Mouse (Mus musculus): ENCODE results near the gene Mecom.

Mecom gene

DNA sequence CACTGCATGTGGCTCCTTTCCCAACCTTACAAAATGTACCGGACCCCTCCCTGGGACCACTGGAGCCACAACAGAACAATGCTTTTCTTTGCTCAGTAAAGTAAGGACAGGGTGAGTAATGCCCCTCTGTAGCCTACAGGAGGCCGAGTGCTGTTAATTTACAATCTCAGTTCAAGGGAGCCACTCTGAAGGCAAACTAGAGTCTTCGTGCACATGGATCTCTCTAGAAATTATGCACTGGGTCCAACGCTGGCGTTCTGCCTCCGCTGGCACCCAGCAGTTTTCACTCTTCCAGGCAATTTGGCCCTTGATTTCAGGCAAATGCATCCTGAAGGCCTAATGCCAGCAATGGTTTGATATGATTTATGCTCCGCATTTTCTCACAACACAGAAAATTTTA, 467.0 kb downstream of the Mecom start:
- DNase-seq = no peak

DNA sequence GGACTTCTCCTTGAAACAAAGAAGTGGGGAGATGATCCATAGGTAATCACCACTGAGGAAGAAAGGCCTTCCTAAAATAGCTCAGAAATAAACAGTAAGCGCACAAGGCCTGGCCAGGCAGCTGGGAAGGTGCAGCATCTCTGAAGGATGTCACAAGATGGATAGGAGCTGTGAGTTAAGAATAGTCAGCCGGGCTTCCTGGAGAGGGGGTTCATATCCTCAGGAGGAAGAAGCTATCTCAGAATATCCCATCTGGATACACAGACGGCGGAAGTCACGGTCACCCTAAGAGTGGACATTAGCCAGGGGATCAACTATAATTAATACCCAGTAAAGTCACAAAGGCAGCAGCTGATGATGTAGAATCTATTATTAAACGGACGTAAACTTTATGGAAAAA, 471.3 kb downstream of the Mecom start:
- DNase-seq = no peak

DNA sequence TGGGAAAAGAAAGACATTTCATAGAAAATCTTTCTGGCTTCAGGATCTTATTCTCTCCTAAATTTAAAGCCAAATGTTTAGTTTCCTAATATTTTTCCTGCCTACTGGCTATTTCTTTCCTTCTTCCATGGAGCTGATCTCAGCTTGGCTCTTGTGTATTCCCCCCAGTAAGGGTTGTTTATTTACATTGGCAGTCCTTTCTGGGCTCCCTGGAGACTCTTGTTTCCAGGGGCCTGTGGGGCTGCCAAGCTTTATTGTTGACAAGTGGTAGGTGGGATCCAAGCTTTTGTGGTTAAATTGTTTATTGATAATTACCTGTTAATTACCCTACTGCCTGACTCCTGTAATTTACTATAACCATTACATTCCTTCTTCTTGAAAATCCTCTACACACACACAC, 476.5 kb downstream of the Mecom start:
- no peak for DNase-seq

DNA sequence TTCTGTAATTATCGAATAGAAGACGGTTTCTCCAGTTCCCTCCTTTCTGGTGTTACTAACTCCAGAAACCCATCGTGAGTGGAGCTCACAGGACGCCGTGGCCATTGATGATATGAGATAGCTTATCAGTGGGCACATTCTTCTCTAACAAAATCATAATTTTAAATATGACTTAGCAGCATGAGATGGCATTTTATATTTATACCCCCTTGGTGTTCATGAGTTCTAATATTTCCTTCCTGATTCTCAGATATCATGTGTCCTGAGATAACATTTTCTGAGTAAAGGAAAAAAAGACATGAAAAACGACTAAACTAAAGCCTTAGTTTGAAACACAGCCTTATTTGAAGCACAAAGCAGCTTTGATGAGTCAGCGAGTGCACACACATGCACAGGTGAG, 481.3 kb downstream of the Mecom start:
- no peak for DNase-seq

DNA sequence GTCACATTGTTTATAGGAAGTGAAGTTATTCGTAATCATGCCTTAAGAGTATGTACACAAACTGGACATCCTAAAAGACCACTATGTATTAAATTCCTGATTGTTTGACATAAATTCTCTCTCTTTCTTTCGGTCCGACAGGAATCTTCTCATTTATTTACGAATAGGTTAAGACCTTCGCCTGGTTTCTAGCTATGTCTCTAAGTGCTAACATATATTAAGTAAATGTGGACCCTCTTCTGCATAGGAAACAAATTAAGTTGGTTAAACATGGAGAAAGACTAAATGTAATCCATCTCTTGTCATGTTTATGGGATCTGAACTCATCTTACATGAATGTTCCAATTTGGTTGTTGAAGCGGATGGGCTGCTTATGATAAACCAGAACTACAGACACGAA, 487.8 kb downstream of the Mecom start:
- no peak for DNase-seq

DNA sequence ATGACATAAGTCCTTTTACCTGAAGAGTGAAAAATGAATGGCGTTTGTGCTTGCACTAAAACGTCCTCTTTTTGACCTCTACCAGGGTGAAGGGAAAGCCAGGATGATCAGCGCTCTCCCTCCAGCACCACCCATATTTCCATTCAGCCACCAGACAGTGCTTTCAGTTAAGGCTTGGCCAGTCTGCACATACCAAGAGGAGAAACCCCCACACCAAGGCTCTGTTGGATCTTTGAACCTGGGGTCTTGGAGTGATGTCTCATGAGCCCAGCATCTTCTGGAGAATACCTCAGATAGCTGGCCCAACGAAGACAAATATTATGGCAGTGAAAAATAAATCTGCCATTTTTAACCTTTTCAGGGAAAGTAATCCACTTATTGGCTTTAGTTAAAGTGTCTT, 488.2 kb downstream of the Mecom start:
- DNase-seq = no peak

DNA sequence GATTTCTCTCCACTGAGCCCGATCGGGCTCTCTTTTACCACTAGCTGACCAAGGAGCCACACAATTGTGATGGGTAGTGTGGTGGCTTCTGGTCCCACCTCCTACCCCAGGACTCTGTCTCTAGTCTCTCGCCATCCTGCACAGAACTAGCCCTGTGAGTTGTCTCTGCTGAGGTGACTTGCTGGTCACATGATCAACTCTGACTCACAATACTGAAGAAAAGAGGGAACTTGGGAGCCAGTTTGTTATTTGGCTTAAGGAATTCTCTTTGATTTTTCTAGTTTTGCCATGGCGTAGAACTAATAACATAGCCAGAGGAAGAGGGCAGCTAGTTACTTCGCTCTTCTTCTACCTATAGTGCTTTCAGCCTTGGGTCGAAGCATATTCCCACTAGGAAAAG, 496.5 kb downstream of the Mecom start:
- DNase-seq = no peak

DNA sequence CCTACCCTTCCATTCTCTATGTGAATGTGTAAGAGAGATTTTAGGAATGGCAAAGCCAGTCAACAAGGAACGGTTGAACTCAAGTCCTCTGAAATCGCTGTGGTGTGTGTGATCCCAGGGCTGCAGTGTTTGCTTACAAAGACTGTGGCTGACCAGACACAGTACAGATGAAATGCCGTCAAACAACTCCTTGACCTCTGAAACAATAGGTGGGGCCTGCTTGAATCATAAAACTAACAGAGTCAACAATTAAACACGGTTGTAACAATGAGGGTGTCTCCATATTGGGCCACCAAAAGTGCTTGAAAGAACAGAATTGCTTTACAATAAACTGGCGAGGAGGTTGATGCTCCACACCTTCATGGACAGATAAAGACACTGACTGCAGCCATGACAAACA, 497.0 kb downstream of the Mecom start:
- no peak for DNase-seq

DNA sequence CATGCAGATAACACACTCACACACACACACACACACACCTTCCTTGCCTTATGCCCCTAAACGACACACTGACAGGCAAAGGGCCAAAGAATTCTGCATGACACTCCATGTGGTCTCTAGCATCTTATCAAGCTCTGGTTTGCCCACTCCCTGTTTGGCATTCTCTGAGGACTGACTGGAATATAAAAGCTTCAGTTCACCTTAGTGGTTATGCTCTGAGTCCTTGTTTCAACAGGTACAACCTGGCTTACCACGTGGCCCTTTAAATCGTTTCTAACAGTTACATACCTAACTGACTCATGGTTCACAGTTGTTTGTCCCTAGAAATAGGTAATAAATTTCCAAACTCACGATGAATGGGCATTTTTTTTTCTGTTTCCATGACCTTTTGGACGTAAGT, 499.0 kb downstream of the Mecom start:
- DNase-seq = no peak

DNA sequence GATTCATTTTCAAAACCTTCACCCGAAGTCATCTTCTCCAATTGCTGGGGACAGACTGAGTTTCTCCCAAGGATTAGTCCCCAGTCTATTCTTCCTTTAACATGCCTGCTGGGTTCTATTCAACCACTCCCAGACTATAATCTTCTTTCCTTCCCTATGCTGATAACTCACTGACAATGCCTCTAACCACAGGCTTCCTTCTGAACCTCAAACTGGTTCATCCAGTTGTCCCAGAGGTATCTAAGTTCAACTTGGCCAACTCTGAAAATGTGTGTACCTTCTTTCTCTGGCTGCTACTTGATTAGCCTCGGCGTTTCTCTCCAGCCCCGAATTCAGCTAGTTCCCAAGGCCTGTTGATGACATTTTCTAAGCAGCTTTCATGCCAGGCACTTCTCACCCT, 499.7 kb downstream of the Mecom start:
- no peak for DNase-seq

DNA sequence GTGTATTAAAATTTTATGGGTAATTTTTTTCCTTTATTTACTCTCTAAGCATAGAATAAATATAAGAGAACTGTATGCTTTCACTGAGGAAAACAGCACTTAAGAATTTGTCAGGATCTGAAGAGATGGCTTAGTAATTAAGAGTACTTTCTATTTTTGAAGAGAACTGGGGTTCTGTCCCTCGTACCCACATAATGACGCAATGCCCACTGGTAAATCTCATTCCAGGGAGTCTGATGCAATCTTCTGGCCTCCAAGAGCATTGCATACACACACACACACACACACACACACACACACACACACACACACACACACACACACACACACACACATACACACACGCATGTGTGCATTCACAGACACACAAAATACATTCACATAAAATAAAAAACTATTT, 504.3 kb downstream of the Mecom start:
- DNase-seq = no peak

DNA sequence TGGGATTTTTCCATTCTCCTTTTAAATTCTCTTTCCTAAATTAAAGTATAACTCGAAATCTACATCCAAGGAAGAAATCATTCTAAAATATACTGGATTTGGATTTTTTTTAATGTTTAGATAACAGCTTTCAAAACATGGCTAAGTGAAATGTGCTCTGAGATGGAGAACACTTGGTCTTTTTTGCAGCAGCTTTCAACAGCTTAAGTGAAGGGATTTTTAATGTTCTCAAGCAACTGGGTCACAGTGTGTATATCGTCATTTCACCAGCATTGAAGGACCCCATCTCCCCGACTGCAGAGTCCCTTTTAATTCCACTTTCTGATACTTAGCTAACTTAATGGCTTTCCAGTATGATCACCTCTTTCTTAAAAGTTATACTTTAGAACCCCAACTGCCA, 509.3 kb downstream of the Mecom start:
- no peak for DNase-seq

DNA sequence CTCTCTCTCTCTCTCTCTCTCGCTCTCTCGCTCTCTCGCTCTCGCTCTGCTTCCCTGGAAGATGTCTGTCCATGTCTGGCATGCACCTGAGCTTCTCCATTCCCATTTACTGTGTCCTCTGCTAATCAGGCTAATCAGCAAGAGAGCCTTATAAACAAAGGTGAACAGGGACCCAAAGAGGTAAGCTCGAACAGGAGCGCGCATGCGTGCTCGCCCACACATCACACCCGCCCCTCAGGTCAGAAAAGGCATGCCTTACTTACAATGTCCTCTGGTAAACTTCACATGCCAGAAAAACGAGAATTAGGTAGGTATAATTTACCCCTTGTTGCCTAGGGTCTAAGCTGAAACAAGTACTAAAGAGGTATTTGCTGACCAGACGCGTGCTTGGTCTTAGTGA, 527.8 kb downstream of the Mecom start:
- no peak for DNase-seq

DNA sequence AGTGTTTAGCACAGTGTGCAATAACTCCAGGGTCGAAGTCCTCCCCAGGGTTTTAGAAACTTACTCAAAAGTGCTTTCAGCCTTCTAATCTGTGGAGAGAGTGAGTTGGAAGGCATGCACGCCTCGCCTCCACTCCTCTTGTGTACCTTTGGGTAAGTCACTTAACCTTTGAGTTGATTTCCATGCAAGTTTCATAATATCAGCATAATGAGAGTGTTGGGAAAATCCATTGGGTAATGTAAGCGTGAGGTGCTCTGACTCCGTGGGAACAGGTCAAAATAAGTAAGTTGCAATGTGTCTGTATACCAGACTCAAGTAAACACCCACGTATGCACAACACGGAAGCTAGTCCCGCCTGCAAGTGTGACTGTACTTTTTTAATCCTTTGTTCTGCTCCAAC, 528.4 kb downstream of the Mecom start:
- no peak for DNase-seq

DNA sequence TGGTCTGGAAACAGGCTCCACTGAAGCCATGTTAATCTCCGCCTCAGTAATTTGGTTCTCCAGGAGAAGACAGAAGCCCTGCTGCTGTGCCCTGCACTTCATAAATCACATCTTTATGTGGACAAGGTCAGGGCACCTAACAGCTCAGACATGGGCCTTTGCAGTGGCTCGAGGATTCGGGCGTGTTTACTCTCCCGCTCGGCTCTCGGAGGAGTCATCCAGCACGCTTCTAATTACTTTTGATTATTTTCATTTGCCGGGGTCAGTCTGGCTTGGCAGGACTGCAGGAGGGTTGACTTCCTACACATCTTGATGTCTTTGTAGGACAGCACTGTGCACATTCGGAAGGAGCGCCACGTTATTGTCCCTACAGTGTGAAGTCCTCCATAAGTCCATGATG, 529.6 kb downstream of the Mecom start:
- DNase-seq = no peak

DNA sequence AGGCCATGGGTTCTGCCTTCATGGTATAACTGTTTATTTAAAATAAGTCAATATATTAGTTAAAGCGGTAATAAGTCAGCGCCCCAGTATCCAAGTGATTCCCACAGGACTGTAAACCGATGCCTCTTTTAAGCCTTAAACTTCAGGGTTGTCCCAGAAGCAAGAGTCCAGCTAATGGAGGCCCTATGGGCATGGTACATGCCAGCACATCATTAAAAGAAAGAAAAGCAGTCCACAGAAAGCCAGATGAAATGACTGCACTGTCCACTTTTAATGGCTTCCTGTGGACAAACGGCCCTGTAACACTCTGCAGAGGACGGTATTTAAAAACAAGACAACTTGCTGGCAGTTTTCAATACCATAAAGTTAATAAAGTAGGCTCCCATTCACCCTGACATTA, 531.0 kb downstream of the Mecom start:
- no peak for DNase-seq

DNA sequence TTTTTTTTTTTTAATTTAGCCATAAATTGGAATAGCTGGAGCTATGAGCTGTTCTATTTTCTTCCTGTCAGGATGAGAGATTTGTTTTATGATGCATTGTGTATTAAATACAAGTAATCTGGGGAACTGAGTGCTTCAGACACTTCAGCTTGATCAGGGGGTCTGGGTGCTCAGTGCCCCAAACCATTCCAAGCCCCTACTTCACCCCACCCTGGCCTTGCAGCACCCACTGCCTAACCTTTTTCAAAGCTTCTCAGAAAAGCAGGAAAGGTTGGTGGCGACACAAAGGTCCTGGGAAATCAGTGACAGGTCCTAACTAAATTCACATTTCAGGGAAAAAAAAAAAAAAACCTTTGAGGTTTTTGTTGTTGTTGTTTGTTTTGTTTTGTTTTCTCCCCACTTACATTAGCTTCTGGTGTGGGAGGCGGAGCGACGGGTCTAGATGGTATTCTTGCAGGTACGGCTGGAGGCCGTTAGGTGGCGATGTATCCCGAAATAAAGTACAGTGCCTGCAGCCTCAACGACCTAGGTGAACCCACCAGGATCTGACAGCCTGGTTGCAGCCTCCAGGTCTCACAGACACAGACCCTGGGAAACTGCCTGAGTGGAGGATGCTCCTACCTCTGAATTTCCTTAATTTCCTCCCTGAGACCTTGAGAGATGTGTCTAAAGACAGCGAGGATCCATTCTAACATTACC, 532.7 kb downstream of the Mecom start:
- peak; percentile 21 for DNase-seq

DNA sequence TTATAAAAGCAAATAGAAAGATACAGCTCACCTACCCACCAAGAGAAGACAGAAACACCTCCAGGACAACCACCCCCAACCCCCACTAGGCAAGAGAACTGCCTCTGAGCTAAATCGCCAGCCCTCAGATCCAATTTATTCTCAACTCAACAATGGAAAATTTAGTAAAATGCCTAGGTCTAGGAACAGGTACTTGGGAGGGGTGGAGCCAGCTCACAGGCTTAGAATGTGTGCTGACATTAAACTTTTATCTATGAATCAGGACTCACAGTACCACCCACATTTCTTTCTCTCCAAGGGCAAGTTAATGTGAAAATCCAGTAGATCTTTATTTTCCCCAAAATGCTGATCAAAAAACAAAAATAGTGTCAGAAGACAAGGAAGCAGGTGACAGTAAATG, 533.5 kb downstream of the Mecom start:
- DNase-seq = no peak

DNA sequence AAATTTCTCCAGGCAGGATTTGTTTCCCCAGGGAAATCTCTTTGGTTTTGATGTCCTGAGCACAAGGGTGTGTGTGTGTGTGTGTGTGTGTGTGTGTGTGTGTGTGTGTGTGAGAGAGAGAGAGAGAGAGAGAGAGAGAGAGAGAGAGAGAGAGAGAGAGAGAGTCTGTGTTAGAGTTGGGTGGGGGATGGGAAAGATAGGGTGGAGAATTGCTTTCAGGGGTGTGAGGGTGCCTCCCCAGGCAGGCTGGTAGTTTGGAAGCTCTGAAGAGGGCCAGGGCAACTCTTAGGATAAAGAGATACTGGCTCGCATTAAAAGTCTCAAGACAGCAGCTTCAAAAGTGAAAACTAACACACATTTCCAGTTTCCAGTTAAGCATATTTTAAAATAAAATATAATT, 534.4 kb downstream of the Mecom start:
- no peak for DNase-seq

DNA sequence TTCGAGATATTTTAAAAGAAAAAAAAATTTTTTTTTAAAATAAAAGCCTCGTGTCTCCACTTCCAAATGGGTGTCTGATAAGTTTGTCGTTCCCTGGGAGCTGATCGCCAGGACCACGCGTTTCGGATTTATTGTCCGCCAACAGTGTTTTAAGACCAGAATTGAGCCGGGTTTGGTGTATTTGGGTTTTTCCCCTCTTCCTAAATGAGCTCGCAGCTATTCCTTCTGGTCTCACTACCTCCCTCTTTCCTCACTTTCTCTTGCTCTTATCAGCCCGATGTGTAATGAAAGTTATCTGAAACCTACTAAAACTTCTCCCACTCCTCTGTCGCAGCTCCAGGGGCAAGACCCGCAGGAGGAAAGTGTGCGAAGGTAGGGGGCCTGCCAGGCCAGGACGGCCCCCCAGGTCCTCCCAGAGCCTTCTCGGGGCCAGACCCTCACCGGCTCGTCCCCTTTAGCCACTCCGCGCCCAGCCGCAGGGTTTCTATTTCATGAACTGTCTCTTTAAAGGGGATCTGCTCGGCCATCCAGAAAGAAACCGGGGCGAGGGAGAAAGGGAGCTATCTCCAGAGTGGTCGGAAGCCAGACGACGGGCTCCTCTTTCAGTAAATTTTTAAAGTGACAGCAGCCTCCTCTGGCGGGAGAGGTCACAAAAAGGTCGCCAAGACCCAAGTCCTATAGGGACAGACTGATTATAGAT, 535.0 kb downstream of the Mecom start:
- no peak for DNase-seq

DNA sequence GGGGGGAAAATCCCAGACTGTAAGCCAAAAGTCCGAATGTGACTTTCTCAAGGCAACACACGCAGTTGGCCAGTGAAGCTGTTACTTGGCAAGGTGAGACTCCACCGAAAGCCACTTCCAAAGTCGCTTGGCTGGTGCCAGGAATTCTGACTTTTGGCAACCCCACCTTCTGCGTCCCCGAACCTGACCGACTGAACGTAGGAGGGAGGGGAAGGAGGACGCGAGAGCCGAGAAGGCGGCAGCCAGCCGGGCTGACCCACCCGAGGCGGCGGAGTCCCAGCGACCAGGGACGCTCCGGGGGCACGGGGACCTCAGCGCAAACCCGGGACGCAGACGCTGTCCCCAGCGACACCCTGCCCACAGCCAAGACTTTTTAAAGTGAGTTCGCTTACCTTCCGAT, 535.7 kb downstream of the Mecom start:
- no peak for DNase-seq

DNA sequence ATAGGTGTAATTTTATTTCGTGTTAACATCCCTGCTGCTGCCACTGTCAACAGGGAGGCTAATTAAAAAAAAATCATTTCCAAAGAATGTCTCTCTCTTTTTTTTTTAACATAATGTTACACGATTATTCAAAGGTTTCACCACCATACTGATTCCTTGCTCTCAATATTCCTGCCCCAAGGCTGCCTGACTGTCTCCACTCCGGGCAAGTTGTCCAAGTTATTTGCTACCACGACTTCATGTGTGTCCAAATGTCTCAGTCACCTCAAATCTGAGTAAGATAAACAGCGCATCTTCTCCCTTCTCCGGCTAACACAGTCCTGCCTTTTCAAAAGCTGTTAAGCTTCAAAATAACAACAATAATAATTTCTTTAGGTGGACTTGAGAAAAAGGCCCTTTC, 536.1 kb downstream of the Mecom start:
- DNase-seq = no peak

DNA sequence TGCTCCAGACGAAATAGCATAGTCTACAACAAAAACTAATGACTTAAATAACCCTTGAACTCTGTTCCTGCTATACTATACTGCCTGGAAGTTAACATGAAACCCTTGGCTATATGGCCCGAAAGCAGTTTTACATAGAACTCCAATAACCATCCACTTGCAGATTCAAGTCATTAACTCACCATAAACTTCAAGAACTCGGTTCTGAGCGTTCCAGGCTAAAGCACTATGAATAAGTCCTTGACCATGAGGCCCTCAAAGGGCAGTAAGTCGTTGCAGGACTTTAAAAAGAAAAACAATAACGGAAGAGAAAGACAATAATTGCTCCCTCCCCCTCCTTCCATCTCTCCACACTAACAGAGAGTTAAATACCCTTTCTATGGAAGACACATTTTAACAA, 536.9 kb downstream of the Mecom start:
- no peak for DNase-seq

DNA sequence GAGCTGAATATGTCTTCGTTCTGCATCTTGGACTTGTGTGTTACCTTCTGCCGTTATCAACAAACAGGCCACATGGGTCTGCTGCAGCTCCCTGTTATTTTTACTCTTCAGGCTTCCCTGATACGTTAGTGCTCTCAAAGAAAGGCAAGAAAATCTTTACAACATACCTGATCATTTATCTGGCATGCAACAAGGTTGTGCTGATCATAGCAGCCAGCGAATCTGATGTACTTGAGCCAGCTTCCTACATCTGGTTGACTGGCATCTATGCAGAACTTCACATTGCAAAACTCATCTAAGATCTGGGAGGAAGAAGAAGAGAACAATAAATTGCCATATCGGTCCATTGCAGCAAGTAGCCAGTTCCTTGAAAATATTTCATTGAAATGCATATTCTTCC, 538.2 kb downstream of the Mecom start:
- no peak for DNase-seq

DNA sequence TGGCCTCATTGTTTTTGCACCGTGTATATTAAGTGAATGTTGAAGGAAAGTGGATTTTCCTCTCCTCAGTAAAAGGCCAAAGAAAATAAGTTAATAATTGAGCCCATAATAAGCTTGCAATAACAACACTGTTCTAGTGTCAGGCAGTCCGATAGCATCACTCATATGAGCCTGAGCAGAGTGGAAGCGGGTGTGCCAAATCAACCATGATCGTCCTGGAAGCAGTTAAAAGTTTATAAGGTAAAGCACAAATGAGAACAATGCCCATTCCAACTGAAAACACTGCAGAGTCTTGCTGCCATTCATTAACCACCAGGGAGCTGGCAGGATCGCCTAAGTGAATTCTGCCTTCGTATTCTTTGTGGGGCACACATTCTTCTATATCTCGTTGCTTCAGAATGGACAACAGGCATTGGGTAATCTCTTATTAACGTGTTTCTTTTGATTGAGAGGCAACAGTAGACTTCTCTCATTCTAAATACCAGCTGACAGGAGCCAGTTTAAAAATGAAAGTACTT, 542.9 kb downstream of the Mecom start:
- no peak for DNase-seq

Measured in layer of hippocampus, adult 9-11 months (tissue).